Mouse (Mus musculus): ENCODE measurements around the gene Chst11. TPM values are rescaled to one million over a fixed set of nuclear protein-coding genes. Genes with fewer than 3 reads are reported as not detected.

Gene Chst11
- polyA plus RNA-seq, 1 experiment: 10.4 TPM

DNA sequence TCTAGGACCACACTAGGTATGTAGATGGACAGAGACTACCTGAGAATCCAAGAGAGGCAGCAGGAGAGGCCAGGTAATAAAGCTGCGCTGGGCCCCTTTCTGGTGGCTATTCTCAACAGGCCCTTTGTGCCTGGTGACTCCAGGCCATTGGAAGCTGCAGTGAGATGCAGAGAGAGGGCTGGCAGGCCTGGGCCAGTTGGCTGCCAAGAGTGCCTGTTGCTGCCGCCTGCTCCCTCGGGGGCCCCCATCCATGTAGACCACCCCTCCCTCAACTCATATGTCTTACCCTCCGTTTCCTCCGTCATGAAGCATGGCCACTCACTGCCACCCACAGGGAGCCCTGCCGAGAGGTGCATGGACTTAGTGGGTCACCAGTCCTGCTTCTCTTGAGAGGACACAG lies 182.2 kb downstream of the Chst11 start:
- Histone ChIP-seq H3K27me3 (replicated peaks) (no peaks in the 10 kb centered on the region), H3K4me3 (replicated peaks) (peak overlapping the region; percentile 31), H3K36me3 (replicated peaks; ENCODE audit: low read length) (peaks cover 25% of the 10 kb centered on the region), H3K4me1 (peaks cover 98% of the 10 kb centered on the region), H3K9me3 (no peaks in the 10 kb centered on the region)
- no peak for TF ChIP-seq GATA1 (IDR thresholded peaks at IDR 0.05; ENCODE audit: borderline replicate concordance, low read length)
- TF ChIP-seq FLI1 (IDR thresholded peaks at IDR 0.05; ENCODE audit: low read length): no peak

DNA sequence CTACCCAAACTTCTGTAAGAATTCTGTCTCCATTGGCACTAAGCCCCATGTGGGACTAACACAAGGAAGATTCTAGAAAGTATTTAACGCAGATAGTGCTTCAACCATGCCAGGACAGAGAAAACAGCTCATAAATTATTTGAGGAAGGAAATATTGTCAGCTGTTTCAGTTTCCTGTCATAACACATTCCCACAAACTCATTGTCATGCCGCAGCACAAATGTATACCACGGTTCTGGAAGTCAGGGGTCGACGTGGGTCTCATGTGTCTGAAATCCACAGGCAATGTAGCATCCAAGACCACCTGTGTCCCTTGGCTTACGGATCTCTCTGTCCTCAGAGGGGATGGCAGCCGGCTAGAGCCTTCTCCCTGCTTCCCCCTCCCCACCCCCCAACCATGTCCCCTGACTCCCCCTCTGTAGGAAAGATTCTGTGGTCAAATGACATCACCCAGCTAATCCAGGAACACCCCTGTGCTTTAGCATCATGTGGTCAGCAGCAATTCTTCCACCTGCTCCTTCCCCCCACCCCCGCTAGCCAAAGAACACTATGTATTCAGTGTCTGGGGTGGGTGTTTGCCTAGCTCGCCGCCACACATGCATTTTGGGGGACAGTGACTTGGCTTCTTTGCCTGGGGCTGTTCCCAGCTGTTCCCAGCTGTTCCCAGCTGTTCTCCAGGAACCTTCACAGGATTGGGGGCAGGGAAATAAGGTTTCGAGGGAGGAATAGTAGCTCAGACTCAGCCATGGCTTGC lies 183.2 kb downstream of the Chst11 start:
- no peaks in the 10 kb centered on the region for H3K9me3 ChIP-seq
- peaks cover 99% of the 10 kb centered on the region for H3K4me1 ChIP-seq
- peak overlapping the region; percentile 78 for H3K4me3 ChIP-seq (replicated peaks)
- TF ChIP-seq FLI1 (IDR thresholded peaks at IDR 0.05; ENCODE audit: low read length): no peak
- TF ChIP-seq GATA1 (IDR thresholded peaks at IDR 0.05; ENCODE audit: borderline replicate concordance, low read length): no peak
- peaks cover 23% of the 10 kb centered on the region for H3K36me3 ChIP-seq (replicated peaks; ENCODE audit: low read length)
- no peaks in the 10 kb centered on the region for H3K27me3 ChIP-seq (replicated peaks)

DNA sequence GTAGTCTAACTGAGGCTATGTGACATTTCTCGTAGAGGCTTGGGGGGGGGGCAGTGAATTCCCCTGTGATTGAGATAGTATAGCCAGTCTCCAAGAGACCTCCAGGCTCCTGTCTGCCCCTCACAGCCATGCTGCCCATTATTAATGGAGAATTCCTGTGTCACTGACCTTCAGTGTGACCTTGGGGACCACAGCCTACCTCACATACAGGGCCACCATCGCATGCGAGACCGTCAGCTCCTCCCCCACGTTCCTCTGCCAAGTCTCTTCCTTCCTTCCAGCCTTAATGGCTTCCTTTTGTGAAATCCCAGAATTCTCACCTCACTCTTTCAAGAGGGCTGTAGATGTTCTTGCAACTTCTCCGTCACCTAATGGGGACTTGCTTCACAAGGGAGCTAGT lies 184.3 kb downstream of the Chst11 start:
- no peaks in the 10 kb centered on the region for H3K27me3 ChIP-seq (replicated peaks)
- TF ChIP-seq GATA1 (IDR thresholded peaks at IDR 0.05; ENCODE audit: borderline replicate concordance, low read length) (no peak), FLI1 (IDR thresholded peaks at IDR 0.05; ENCODE audit: low read length) (no peak)
- H3K4me1 ChIP-seq: peaks cover 99% of the 10 kb centered on the region
- H3K36me3 ChIP-seq (replicated peaks; ENCODE audit: low read length): peaks cover 19% of the 10 kb centered on the region
- H3K9me3 ChIP-seq: no peaks in the 10 kb centered on the region
- no peak overlapping the region for H3K4me3 ChIP-seq (replicated peaks)

DNA sequence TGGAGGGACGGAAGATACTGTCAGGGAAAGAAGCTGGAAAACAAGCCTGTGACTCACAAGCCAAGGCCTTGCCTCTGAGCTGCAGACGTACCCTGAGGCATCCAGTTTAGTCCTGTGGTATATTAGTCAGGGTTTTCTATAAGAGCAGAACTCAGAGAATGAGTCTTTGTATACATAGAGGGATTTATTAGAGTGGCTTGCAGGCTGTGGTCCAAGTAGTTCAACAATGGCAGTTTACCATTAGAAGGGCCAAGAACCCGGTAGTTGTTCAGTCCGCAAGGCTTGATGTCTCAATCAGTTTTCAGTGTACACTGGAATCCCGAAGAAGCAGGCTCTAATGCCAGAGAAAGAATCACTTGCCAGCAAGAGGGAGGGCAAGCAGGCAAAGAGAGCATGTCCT lies 192.9 kb downstream of the Chst11 start:
- peaks cover 14% of the 10 kb centered on the region for H3K9me3 ChIP-seq
- no peak overlapping the region for H3K4me3 ChIP-seq (replicated peaks)
- TF ChIP-seq FLI1 (IDR thresholded peaks at IDR 0.05; ENCODE audit: low read length): no peak
- TF ChIP-seq GATA1 (IDR thresholded peaks at IDR 0.05; ENCODE audit: borderline replicate concordance, low read length): no peak
- H3K36me3 ChIP-seq (replicated peaks; ENCODE audit: low read length): peaks cover 37% of the 10 kb centered on the region
- H3K4me1 ChIP-seq: peaks cover 76% of the 10 kb centered on the region
- no peaks in the 10 kb centered on the region for H3K27me3 ChIP-seq (replicated peaks)

GRCm38 (mm10) chr10:83178661-83179060 lies 193.4 kb downstream of the Chst11 start:
- TF ChIP-seq GATA1 (IDR thresholded peaks at IDR 0.05; ENCODE audit: borderline replicate concordance, low read length): no peak
- no peak for TF ChIP-seq FLI1 (IDR thresholded peaks at IDR 0.05; ENCODE audit: low read length)
- Histone ChIP-seq H3K36me3 (replicated peaks; ENCODE audit: low read length) (peaks cover 37% of the 10 kb centered on the region), H3K4me3 (replicated peaks) (no peak overlapping the region), H3K27me3 (replicated peaks) (no peaks in the 10 kb centered on the region), H3K9me3 (peaks cover 14% of the 10 kb centered on the region), H3K4me1 (peaks cover 76% of the 10 kb centered on the region)

DNA sequence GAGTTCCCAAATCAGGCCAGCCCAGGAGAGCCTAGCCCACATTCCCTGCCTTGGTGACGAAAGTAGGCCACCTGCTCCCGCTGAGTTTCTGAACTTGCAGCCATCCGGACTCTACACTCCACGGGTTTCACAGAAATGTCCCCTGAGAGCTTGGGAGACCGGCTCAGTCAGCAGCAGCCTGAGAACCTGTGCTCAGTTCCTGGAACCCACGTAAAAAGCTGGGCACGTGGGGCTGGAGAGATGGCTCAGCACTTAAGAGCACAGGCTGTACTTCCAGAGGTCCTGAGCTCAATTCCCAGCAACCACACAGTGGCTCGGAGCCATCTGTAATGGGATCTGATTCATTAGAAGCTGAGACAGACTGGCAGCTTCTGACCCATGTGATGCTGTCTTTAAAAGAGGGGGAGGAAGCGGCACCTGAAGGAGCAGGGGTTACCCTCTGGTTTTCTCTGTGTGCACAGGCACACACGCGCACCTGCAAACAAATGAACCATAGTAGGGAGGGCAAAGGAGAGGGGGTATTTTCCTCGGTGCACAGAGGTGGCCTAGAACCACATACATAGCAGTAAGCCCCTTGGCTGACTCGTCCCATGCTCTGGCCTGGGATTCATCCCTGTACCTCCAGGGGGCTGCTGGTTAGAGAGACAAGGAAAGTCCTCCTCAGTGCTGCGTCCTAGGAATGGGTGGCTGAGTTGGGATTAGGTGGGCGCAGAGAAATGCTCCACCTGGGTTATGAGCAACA lies 196.7 kb downstream of the Chst11 start:
- no peak overlapping the region for H3K4me3 ChIP-seq (replicated peaks)
- peaks cover 37% of the 10 kb centered on the region for H3K36me3 ChIP-seq (replicated peaks; ENCODE audit: low read length)
- H3K9me3 ChIP-seq: peaks cover 14% of the 10 kb centered on the region
- no peaks in the 10 kb centered on the region for H3K27me3 ChIP-seq (replicated peaks)
- TF ChIP-seq FLI1 (IDR thresholded peaks at IDR 0.05; ENCODE audit: low read length) (no peak), GATA1 (IDR thresholded peaks at IDR 0.05; ENCODE audit: borderline replicate concordance, low read length) (no peak)
- H3K4me1 ChIP-seq: peaks cover 78% of the 10 kb centered on the region

- H3K36me3 ChIP-seq (replicated peaks; ENCODE audit: low read length): peaks cover 31% of the 10 kb centered on the region
- TF ChIP-seq GATA1 (IDR thresholded peaks at IDR 0.05; ENCODE audit: borderline replicate concordance, low read length): no peak
- no peak for TF ChIP-seq FLI1 (IDR thresholded peaks at IDR 0.05; ENCODE audit: low read length)
- no peaks in the 10 kb centered on the region for H3K27me3 ChIP-seq (replicated peaks)
- H3K4me3 ChIP-seq (replicated peaks): no peak overlapping the region
- peaks cover 14% of the 10 kb centered on the region for H3K9me3 ChIP-seq
- peaks cover 78% of the 10 kb centered on the region for H3K4me1 ChIP-seq
Observed at GRCm38 (mm10) chr10:83182573-83182960, 197.3 kb downstream of the Chst11 start.

DNA sequence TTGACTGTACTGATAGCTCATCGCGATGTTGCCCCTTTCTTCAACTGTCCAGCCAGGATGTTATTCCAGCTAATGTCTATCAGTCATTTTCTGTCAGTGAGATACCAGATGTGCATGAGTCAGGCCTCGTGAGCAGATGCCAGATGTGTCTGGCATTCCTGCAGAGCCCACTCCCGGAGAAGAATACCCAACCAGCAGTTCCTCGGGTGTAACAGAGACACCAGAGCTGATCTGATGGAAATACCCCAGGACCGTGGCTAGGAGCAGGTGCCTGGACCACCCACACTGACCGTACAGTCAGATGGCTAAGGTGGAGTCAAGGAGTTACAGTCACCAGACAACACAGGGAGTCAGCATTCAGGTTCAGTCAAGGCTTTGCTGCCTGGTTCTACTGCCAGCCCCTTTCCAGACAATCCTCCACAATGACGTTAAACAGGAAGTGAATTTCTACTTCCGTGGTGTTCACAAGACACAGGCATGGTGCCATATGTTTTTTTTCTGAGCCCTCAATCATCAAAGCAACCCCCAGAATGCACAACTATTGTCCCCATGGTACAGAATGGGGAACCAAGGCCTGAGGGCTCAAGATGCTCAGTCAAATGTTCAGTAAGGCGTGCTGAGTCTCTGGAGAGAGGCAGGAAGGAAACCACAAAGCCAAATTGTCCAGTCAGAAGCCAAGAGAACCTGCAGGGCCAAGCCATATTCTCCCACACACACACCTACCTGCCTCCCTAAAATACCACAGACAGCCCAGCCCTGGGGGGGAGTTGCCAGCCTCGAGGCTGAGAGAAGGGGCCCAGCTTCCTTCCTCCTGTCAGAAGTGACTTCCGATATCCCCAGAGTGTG lies 198.6 kb downstream of the Chst11 start:
- Histone ChIP-seq H3K4me1 (peaks cover 86% of the 10 kb centered on the region), H3K36me3 (replicated peaks; ENCODE audit: low read length) (peaks cover 20% of the 10 kb centered on the region), H3K9me3 (peaks cover 8% of the 10 kb centered on the region), H3K4me3 (replicated peaks) (peak overlapping the region; percentile 88), H3K27me3 (replicated peaks) (no peaks in the 10 kb centered on the region)
- TF ChIP-seq FLI1 (IDR thresholded peaks at IDR 0.05; ENCODE audit: low read length): no peak

DNA sequence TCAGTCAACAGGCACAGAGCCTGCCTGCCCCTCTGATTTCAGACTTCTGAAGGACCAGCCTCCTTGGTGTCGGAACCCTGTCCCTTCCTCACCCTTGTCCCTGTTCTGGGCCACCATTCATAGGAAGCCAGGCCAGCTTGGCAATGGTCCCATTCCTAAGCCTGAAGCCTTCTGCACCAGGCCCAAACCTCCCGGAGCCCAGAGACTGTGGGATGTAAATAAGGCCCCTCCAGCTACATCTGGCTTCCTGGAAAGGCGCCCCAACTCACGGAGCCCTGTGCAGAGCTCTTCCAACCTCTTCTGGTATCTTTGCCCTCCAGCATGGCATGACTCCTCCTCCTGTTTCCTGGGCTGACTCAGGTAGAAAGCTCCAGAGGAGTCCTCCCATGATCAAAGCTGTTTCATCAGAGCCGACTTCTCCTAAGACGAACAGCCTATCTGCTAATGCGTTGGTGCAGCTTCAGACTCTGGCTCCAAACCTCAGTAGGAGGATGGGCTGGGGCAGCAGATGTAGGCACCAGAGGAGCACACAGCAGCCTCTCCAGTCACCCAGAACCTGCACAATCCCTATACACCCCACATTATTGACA lies 199.3 kb downstream of the Chst11 start:
- TF ChIP-seq GATA1 (IDR thresholded peaks at IDR 0.05; ENCODE audit: borderline replicate concordance, low read length) (no peak), FLI1 (IDR thresholded peaks at IDR 0.05; ENCODE audit: low read length) (no peak; the same call in 1 of the 2 replicates)
- Histone ChIP-seq H3K36me3 (replicated peaks; ENCODE audit: low read length) (peaks cover 20% of the 10 kb centered on the region), H3K27me3 (replicated peaks) (no peaks in the 10 kb centered on the region), H3K4me1 (peaks cover 90% of the 10 kb centered on the region), H3K4me3 (replicated peaks) (peak overlapping the region; percentile 88), H3K9me3 (peaks cover 4% of the 10 kb centered on the region)

Data from megakaryocyte, embryonic 14.5 days (primary cell).